Mouse (Mus musculus): Measurements from ENCODE around the gene Cdh23. TPM values are rescaled to one million over a fixed set of nuclear protein-coding genes. Genes with fewer than 3 reads are reported as not detected.
A peak's percentile ranks its signal among the peaks of the same experiment; 100 is the strongest.

Gene Cdh23
- polyA plus RNA-seq, 1 experiment from 2014 or later, result 0.35 TPM

DNA sequence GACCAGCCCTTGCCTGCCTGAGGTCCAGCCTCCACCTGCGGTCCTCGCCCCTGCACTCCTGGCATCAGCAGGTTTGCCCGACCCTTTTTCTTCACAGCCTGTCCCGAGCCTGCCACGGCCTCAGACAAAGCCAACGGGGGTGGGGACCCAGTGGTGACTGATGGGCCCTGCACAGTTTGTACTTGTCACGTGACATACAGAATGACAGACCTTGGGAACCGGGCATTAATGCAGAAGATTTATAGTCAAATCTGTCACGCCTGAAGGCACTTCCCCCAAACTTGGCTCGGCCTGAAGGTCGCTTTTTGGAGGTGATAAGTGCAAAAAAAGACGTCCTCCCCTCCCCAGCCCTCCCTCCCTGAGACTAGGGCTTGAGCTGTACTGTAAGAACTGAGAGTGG is 73.5 kb downstream of the Cdh23 start:
- Histone ChIP-seq H3K4me2 (replicated peaks; ENCODE audit: low read depth, low read length) (no peak overlapping the region), H3K27me3 (replicated peaks; ENCODE audit: insufficient read depth, low read length) (no peaks in the 10 kb centered on the region), H3K9ac (replicated peaks; ENCODE audit: low read depth) (no peak overlapping the region), H3K4me1 (ENCODE audit: insufficient read depth, low read depth, low read length) (no peaks in the 10 kb centered on the region), H3K9me3 (ENCODE audit: low read length) (no peaks in the 10 kb centered on the region), H3K27ac (ENCODE audit: low read length) (no peak overlapping the region), H3K36me3 (ENCODE audit: insufficient read depth, low read length) (no peaks in the 10 kb centered on the region), H3K4me3 (ENCODE audit: low read depth, low read length) (no peak overlapping the region)
- DNase-seq (ENCODE audit: low spot score) (no peak), ATAC-seq (0 out of 2 replicates have a peak, but pooled peaks have one; percentile 17)
- 39% methylated on average over 12 of the region's 12 CpGs for whole genome bisulfite sequencing
- no peak for TF ChIP-seq CTCF (IDR thresholded peaks at IDR 0.05)

DNA sequence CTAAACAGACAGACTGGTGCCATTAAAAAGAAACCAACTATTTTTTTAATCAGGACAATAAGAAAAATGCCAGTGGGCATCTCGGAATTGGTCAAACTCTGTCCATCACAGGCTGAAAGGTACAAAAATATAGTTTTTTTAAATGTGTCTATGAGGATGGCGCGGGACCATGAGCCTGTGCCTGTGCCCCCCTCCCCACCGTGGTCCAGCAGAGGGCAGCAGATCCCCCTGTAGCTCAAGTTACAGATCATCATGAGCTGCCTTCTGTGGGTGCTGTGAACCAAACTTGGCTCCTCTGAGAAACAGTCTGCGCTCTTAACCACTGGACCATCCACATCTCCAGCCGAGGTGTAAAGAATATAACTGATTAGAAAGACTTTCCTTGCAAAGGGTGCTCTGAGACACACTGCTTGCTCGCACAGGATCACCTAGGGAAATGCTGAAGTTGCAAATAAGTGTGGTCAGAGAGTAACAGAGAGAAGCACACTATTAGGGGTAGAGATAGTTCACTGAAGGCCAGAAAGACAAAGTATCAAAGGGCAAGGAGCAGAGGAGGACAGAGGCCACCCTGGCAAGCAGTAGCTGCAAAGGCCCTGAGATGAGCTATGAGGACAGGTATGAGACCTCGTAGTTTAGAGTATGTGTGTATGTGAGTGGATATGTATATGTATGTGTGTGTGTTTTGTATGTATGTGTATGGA is 74.7 kb downstream of the Cdh23 start:
- no peak overlapping the region for H3K9ac ChIP-seq (replicated peaks; ENCODE audit: low read depth)
- no peaks in the 10 kb centered on the region for H3K27me3 ChIP-seq (replicated peaks; ENCODE audit: insufficient read depth, low read length)
- ATAC-seq (no peak), DNase-seq (ENCODE audit: low spot score) (no peak)
- H3K9me3 ChIP-seq (ENCODE audit: low read length), result no peaks in the 10 kb centered on the region
- no peak overlapping the region for H3K27ac ChIP-seq (ENCODE audit: low read length)
- no peak overlapping the region for H3K4me2 ChIP-seq (replicated peaks; ENCODE audit: low read depth, low read length)
- H3K36me3 ChIP-seq (ENCODE audit: insufficient read depth, low read length), result no peaks in the 10 kb centered on the region
- WGBS, result 87% methylated on average over 8 of the region's 8 CpGs
- no peak overlapping the region for H3K4me3 ChIP-seq (ENCODE audit: low read depth, low read length)
- H3K4me1 ChIP-seq (ENCODE audit: insufficient read depth, low read depth, low read length), result no peaks in the 10 kb centered on the region
- TF ChIP-seq EP300 (IDR thresholded peaks at IDR 0.05), result no peak
- no peak; the same call in 1 of the 2 replicates for TF ChIP-seq CTCF (IDR thresholded peaks at IDR 0.05)

DNA sequence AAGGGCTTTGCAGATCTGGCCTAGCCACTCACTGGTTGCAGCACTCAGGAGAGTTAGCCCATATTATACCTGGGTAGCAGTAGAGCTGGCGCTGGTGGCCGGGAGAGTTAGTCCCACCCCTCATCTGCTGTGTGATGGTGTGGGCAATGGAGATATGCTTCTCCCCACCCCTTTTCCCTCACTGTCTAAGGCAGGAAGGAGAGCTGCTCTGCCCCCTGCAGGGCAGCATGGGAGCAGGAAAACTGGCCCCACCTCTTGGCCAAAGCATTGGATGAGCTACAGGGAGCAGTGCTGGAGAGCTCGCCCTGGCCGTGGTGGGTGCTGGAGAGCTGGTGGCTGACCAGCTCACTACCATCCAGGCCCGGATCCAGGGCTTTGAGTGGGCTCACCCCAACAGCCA is 80.4 kb downstream of the Cdh23 start:
- no peak for ATAC-seq
- Histone ChIP-seq H3K4me1 (ENCODE audit: insufficient read depth, low read depth, low read length) (no peaks in the 10 kb centered on the region), H3K9me3 (ENCODE audit: low read length) (no peaks in the 10 kb centered on the region), H3K36me3 (ENCODE audit: insufficient read depth, low read length) (no peaks in the 10 kb centered on the region), H3K27me3 (replicated peaks; ENCODE audit: insufficient read depth, low read length) (no peaks in the 10 kb centered on the region), H3K9ac (replicated peaks; ENCODE audit: low read depth) (no peak overlapping the region), H3K4me3 (ENCODE audit: low read depth, low read length) (no peak overlapping the region), H3K4me2 (replicated peaks; ENCODE audit: low read depth, low read length) (no peak overlapping the region), H3K27ac (ENCODE audit: low read length) (no peak overlapping the region)
- peak; percentile 56 for TF ChIP-seq CTCF (IDR thresholded peaks at IDR 0.05)
- no peak for TF ChIP-seq EP300 (IDR thresholded peaks at IDR 0.05)
- DNase-seq (ENCODE audit: low spot score), result no peak
- 56% methylated on average over 5 of the region's 5 CpGs for WGBS

DNA sequence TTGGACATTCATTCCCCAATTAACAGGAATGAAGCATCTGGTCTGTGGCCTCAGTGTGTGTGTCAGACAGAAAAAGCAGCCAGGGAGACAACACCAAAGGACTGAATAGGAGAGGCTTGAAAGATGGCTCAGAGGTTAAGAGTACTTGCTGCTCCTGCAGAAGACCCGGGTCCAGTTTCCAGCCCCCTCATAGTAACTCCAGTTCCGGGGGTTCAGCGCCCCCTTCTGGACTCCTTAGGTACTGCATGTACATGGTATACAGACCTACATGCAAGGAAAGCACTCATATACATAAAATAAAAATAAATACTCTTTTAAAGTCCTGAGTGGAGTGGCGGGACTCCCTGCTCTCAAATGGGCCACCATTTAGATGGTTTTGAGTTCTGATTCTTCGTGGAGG is 83.4 kb downstream of the Cdh23 start:
- Histone ChIP-seq H3K27ac (ENCODE audit: low read length) (no peak overlapping the region), H3K4me1 (ENCODE audit: insufficient read depth, low read depth, low read length) (no peaks in the 10 kb centered on the region), H3K36me3 (ENCODE audit: insufficient read depth, low read length) (no peaks in the 10 kb centered on the region), H3K9me3 (ENCODE audit: low read length) (no peaks in the 10 kb centered on the region), H3K27me3 (replicated peaks; ENCODE audit: insufficient read depth, low read length) (no peaks in the 10 kb centered on the region), H3K9ac (replicated peaks; ENCODE audit: low read depth) (no peak overlapping the region), H3K4me3 (ENCODE audit: low read depth, low read length) (no peak overlapping the region), H3K4me2 (replicated peaks; ENCODE audit: low read depth, low read length) (no peak overlapping the region)
- DNase-seq (ENCODE audit: low spot score) (no peak), ATAC-seq (no peak)
- TF ChIP-seq CTCF (IDR thresholded peaks at IDR 0.05) (peak; percentile 32), EP300 (IDR thresholded peaks at IDR 0.05) (no peak)
- WGBS, result 18% methylated on average over 5 of the region's 5 CpGs

DNA sequence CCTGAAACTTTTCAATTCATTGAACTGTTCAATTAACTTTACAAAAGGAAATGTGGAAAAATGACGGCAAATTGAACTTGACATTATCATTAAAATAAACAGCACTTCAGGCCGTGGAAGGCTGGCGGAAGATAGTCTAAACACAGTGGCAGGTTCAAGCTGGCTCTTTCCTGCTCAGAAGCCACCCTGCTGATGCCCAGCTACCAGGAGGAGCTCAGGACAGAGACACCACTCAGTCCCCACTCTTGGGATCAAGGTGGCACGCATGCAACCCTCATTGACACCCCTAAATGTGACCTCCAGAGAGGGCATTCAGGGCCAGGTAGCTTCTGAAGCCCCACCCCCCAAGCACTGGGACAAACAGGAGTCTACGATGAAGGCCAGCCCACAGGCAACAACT is 89.1 kb downstream of the Cdh23 start:
- WGBS, result 46% methylated on average over 5 of the region's 5 CpGs
- Histone ChIP-seq H3K4me3 (ENCODE audit: low read depth, low read length) (no peak overlapping the region), H3K4me1 (ENCODE audit: insufficient read depth, low read depth, low read length) (no peaks in the 10 kb centered on the region), H3K27ac (ENCODE audit: low read length) (no peak overlapping the region), H3K9ac (replicated peaks; ENCODE audit: low read depth) (no peak overlapping the region), H3K9me3 (ENCODE audit: low read length) (no peaks in the 10 kb centered on the region), H3K4me2 (replicated peaks; ENCODE audit: low read depth, low read length) (no peak overlapping the region), H3K27me3 (replicated peaks; ENCODE audit: insufficient read depth, low read length) (no peaks in the 10 kb centered on the region), H3K36me3 (ENCODE audit: insufficient read depth, low read length) (no peaks in the 10 kb centered on the region)
- DNase-seq (ENCODE audit: low spot score) (no peak), ATAC-seq (no peak)
- no peak for TF ChIP-seq CTCF (IDR thresholded peaks at IDR 0.05)

DNA sequence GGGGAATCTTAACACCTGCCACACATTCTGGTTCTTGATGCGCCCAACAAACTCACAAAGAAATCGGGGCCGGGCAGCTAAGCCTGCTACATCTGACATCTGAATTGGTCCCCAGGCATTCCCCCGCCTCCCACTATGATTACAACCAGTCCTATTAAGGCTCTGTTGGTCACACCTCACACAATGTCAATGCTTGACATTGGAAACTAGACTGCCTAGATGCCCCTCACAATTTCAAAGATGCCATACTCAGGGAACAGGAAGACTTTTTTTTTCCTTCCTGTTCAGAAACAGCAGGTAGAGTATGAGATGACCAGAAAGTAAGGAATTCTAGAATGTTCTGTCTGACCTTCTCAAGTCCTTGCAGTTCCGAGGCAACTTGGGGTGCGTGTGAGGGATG is 89.6 kb downstream of the Cdh23 start:
- H3K36me3 ChIP-seq (ENCODE audit: insufficient read depth, low read length), result no peaks in the 10 kb centered on the region
- no peak overlapping the region for H3K27ac ChIP-seq (ENCODE audit: low read length)
- H3K4me2 ChIP-seq (replicated peaks; ENCODE audit: low read depth, low read length), result no peak overlapping the region
- no peak for TF ChIP-seq EP300 (IDR thresholded peaks at IDR 0.05)
- TF ChIP-seq CTCF (IDR thresholded peaks at IDR 0.05), result no peak
- H3K9ac ChIP-seq (replicated peaks; ENCODE audit: low read depth), result no peak overlapping the region
- H3K4me1 ChIP-seq (ENCODE audit: insufficient read depth, low read depth, low read length), result no peaks in the 10 kb centered on the region
- 85% methylated on average over 6 of the region's 6 CpGs for WGBS
- no peak overlapping the region for H3K4me3 ChIP-seq (ENCODE audit: low read depth, low read length)
- no peaks in the 10 kb centered on the region for H3K9me3 ChIP-seq (ENCODE audit: low read length)
- H3K27me3 ChIP-seq (replicated peaks; ENCODE audit: insufficient read depth, low read length), result no peaks in the 10 kb centered on the region
- ATAC-seq, result no peak
- DNase-seq (ENCODE audit: low spot score), result no peak

DNA sequence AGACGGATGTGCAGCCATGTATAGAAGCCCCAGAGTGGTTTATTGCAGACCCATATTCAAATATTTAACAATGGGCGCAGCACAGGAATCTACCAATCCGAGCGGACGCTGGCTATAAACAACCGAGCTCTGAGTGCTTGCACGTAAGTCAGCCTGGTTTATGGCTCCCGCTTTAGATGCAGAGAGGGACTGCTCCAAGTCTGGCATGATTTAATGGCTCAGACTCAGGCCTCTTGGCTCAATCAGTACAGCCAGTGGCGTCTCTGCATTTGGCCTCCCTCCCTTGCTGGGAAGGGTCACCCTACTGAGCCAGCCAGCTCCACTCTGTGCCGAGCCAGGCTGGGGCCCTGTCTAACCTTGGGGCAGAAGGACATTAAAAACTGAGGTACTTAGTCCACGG is 94.1 kb downstream of the Cdh23 start:
- ATAC-seq, result no peak
- H3K4me3 ChIP-seq (ENCODE audit: low read depth, low read length), result no peak overlapping the region
- no peak for DNase-seq (ENCODE audit: low spot score)
- H3K9ac ChIP-seq (replicated peaks; ENCODE audit: low read depth), result no peak overlapping the region
- 74% methylated on average over 11 of the region's 11 CpGs for WGBS
- H3K4me1 ChIP-seq (ENCODE audit: insufficient read depth, low read depth, low read length), result no peaks in the 10 kb centered on the region
- H3K36me3 ChIP-seq (ENCODE audit: insufficient read depth, low read length), result no peaks in the 10 kb centered on the region
- no peaks in the 10 kb centered on the region for H3K27me3 ChIP-seq (replicated peaks; ENCODE audit: insufficient read depth, low read length)
- no peaks in the 10 kb centered on the region for H3K9me3 ChIP-seq (ENCODE audit: low read length)
- no peak overlapping the region for H3K4me2 ChIP-seq (replicated peaks; ENCODE audit: low read depth, low read length)
- no peak overlapping the region for H3K27ac ChIP-seq (ENCODE audit: low read length)
- TF ChIP-seq CTCF (IDR thresholded peaks at IDR 0.05) (no peak), EP300 (IDR thresholded peaks at IDR 0.05) (no peak)

Data from lung, postnatal 0 days (tissue).